Mouse (Mus musculus) testis, adult 2 months (tissue): ENCODE data around the gene Itga10.
"Not testable (repeated sequence)": the region's sequence is repeated elsewhere in the genome, so short reads cannot be mapped to it uniquely, and the experiment has no call there.

Experiments used
- CTCF ChIP-seq: fragments of 200-500 bp; IDR thresholded peaks from 2 replicates; pipeline ENCODE4 v1.5.1; 2012; ENCODE audit warnings: low read depth, mild to moderate bottlenecking, inconsistent platforms, low read length, moderate library complexity; ENCODE audit not compliant: control insufficient read depth, insufficient read depth, insufficient replicate concordance
- POLR2A ChIP-seq: fragments of 200-500 bp; IDR thresholded peaks from 2 replicates; pipeline ENCODE4 v1.6.1; 2012; ENCODE audit warnings: low read depth, mild to moderate bottlenecking, inconsistent platforms, low read length, moderate library complexity; ENCODE audit not compliant: control insufficient read depth

- TF ChIP-seq CTCF, POLR2A: not testable (repeated sequence)
These were observed 20.5 kb downstream of the Itga10 start for GRCm38 (mm10) chr3:96665732-96666363.
